Mouse (Mus musculus) heart, adult 9 months (tissue): ENCODE data around the gene Msl3.

Source experiments
- DNase-seq, 2 experiments: peaks; one replicate each; pipeline ENCODE4 v3.0.0; 2022; ENCODE audit warnings: low spot score in 2 of 2

Gene Msl3

DNA sequence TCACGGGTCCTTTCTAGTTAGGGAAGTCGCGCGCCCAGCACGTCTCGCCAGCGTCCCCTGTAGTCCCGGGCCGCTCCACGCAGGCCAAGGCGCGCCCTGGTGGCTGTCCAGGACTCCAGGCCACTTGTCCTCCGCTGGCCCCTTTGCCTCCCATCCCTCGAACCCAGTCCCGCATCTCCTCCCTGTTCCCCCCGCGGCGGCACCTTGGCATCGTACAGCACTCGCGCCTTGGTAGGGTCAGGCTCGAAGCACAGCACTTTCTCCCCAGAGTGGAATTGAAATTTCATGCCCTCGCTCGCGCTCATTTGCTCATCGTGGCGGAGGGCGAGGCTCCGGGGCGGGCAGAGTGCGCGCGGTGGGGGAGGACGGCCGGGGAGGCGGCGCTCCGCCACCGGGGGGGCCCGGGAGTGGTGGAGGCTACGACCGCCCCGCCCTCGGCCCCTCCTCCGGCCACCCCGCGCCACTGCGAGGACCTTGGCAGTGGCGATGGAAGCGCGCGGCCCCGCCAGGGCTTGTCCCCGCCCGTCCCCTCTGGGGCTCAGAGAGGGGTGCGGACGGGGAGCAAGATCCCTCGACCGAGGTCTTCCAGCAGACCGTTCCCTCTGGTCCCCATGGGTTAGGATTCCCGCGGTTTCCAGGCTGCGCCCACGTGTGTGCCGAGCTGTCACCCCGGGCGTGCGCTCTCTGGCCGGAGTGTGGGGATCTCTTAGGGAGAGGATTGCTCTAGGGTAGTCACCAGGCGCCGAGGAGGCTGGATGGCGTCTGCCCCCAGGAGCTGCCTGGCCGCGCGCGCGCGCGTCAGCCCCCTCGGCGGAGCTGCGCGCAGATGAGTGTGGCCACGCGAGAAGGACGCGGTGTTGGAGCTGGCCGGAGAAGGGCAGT is at the start of gene Msl3:
TSS of gene Msl3 (minus strand) at position 374 of the 882 bp plus-strand sequence.
- DNase-seq: peak; percentile 83 to 84

DNA sequence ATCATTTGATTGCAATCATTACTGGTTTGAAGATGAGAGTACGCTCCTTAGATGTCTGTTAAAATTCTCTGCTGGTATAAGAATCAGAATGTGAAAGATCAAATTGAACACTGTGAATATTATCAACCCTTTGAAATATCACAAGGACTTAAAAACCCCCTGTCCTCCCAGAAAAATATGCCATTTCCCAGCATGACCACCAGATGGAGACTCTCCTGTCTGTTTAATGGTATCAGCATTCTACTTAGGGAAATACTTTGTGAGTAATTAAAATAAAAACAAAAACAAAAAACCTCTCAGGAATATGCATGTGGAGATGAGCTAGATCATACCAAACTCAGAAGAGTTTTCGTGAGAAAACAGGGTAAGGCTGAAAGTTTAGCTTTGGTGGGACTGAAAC is 44.3 kb upstream of the Msl3 start:
- no peak for DNase-seq

DNA sequence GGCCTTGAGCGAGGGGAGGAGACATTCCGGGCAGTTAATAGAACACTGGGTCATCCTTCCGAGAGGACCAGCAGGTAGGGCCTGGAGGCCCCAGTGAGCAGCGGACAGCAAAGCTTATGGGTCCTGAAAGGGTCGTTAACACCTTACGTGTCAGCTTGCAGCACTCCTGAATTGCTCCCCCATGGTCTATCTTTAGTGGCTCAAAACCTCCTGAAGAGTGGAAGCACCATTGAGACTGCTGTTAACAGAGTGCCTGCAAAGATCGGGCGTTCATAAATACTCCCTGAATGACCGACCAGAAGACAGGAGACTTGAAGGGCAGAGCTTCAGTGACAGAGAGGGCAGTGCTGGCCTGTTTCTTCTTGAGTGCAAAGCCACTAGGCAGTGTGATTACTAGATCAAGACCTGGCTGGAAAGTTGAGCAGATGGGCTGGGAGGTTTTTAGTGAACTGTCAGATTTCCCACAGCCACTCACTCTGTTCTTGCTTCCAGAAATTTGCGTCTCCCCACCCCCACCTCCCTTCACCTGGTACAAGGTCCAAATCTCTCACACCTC is 787 bp upstream of the Msl3 start:
- DNase-seq: no peak

DNA sequence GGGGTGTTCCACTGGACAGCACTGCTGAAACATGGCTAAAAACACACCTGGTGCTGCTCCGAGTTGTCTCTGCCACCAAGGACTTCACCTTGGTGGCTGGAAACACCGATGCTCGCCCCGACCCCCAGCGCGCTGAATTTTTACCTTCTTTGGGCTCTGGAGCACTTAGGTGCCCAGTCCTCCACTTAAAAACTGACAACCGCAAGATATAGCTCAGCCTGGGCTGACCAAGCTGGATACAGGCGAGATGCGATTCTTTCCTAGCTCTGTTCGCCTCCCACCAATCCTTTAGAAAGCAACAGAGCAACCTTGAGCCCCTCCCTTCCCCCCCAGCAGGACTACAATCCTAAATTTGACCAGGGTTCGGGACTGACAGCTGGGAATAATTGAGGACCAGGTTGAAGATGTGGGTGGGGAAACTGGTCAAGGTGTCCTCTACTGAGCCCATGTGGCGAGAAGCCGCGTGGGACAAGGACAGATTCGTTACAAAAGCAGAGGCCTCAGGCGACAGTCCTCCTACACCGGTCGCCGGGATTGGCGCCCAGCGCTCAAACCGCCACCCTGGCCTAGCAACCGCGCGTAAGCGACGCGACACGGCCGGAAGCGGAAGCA is 679 bp downstream of the Msl3 start:
- no peak for DNase-seq

DNA sequence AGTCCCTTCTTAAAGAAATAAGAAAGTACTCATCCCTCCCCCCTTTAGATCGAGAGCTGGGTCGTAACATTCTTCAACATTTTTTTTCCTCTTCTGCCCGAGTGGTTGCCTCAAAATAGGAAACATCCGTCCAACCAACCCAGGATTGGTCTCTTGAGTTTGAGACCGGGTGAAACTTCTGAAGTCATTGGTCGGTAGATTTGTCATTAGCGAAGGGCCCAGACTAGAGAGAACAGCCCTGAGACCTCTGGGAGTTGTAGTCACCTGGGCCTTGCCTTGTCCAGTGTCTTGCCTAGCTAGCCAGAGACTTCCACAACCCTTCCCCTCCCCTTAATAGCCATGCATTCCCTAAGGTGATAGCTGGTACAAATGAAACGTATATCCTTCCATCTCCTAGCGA is 1.3 kb downstream of the Msl3 start:
- DNase-seq: peak; percentile 80 to 88

DNA sequence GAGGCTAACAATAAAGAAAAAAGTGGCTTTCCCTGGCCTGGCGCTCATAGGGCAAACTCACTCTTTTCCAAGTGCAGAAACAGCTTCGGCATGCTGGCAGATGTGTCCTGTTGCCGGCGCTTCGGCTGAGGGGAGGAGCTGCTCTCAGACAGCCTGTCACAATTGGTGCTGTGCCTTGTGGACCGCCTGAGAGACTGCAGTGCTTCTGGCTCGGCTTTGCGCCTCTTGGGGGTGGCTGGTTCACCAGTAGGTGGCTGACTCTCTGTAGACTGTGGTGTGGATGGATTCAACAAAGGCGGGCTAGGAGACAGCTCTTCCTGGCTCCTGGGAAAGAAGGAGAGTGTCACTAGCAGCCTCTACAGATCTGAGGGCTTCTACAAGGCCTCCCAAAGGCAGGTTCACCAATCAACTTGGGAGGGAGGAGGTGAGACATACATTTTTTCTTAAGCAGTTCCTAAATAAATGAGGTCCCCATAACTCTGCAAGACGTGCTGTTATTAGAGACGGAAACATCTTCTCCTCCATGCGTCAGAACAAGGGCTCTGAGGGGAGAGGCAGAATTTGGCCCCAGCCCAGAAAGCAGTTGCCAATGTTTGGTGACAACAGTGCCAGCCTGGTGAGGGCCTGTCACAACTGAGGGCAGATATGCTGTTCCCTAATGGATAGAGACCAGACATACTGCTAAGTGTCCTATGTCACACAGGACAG is 9.6 kb downstream of the Msl3 start:
- DNase-seq: peak; percentile 32 to 39

DNA sequence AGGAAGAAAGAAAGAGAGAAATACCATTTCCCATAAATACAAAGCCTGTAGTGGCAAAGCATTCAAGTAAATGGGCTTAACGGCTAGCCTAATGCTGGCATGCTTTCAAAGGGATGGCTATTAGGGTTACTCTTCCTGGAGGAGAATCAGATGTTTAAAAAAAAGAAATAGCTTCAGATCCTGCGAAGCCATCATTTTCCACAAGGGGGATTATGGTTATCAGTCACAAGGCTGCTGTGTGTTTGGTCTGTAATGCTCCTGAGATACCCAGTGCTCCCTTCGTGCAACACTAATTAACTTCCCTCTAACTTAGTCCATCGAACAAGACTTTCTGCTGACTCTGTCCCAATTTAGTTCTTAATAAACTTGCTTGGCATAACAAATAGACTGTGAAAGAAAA is 13.5 kb downstream of the Msl3 start:
- DNase-seq: no peak

DNA sequence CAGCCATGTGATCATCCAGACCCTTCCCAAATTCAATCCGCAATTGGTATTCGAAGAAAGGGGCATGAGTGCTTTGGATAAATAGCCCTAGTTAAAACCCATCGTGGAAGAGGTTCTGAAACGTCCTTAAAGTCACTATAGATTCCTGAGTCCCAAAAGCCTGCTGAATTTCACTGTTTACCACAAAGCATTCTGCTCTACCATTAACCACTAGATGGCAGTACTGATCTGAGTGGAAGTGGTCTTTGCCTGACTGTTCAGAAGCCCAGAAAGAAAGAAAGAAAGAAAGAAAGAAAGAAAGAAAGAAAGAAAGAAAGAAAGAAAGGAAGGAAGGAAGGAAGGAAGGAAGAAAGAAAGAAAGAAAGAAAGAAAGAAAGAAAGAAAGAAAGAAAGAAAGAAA is 13.9 kb downstream of the Msl3 start:
- DNase-seq: peak in 1 of 2 experiments; percentile 16

DNA sequence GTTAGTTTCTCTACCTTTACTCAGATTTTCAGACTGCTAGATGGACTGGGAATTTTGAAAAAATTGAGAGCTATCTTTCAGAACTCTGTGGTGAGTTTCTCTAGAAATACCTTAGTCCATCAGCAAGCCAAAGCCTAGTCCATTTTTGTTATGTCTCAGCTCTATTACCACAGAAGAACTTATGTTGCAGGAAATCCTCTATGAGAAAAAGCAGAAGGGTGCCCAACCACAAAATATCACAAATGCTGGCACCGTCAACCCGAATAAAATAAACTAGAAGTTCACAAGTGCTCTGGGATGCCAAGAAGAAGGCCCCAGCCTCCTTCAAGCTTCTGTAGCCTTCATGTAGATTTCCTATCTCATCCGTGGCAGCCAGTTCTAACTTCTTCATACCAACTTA is 14.4 kb downstream of the Msl3 start:
- no peak for DNase-seq

DNA sequence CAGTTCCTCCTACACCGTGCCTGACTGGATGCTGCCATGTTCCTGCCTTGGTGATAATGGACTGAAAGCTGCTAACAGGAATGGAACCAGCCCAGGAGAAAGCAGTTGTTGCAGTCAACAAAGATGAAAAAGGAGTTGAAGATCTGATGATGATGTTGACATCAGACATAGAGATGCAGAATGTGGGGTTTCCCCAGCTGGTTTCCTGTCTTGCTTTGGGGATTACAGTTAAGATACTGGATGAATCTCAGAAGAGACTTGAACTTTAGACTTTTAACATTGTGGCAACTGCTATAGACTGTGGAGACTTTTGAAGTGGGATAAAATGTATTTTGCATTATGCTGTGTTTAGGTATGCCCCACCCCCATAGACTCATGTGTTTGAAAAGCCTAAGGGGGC is 15.9 kb downstream of the Msl3 start:
- DNase-seq: no peak

DNA sequence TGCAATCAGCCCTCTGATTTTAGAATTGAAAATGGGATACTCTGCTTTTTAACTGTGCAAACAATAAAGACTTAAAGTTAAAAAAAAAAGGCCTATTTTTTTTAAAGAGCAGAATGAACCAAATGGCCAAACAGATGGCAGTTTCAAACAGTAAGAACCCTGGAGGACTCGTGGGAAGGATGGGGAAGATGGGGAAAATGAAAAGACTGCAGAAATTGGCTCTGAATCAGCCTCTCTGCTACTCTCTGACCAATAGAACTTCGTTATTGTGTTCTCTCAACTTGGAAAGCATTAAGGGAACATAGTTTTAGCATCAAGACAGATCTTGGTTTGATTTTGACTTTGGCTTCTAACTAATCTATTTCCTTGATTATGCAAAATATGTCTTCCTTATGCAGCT is 24.4 kb downstream of the Msl3 start:
- DNase-seq: no peak

DNA sequence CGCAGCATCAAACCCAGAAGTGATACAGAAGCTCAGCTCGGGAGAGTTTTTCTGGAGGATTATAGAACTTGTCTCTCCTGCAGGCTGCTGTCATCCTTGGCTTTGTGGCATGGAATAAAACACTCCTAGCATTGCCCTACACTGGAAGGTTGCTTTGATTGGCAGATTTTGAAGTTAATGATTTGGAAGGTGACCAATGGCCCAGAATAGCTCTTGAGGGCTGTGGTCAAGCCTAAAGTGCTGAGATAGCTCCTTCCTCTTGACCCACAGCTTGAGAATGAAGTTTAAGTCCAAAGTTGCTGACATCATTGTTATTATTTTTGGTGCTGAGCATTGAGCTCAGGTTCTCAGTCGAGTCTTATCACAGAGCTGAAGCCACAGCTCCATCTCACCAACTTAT is 26.0 kb downstream of the Msl3 start:
- DNase-seq: peak; percentile 20 to 23

DNA sequence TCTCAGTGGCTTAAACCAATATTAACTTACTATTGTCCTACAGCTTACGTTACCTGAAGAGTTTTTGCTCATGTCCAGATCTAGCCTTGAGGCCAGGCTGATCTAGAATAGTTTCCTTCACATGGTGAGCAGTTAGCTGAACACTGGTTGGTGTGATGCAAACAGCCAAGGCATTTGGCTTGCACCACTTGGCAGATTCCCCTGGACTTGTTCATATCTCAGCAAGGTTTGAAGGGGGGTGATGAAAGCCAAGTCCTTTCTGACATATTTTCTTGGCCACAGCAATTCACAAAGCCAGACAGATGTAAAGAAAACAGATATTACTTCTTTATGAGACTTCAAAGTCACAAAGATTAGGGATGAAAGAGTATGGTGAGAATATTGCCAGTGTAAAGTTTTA is 30.2 kb downstream of the Msl3 start:
- DNase-seq: no peak

DNA sequence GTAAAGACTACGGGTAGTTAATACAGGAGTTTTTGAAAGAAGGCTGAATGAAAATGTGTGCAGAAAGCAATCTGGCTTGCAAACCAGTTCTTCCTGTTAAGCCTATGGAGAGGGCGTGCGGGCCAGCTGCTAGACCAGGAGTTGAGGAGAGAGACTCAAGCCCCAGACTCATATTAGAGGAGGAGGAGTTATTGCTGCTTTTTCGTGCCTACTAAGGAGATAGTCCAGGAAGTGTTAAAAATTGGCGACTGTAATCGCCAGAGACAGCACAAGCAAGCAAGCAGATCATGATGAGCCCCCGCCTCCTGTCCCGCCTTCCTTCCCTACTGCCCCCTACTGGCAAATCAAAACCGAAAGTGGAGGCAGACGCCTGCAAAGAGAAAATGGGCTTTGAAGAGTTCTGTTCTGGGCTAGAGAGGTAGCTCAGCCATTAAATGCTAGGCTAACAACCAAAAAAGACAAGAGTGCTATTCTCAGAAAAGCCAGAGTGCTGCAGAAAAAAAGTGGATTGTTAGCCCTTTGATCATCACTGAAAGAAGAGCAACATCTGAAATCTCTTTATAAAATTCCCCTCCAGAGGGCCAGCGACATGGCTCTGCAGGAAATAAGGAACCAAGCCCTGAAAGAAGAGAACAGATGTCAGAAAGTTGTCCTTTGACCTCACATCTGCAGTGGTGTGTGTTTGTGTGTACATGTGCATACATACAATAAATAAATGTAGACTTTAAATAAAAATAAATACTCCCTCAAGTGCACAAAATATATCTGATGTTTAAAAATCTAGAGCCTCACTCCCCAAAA is 33.9 kb downstream of the Msl3 start:
- peak; percentile 62 to 74 for DNase-seq
